Mouse (Mus musculus): ENCODE data around the gene Bcl2l15.

Bcl2l15 gene

GRCm38 (mm10) chr3:103874329-103874728 is 41.9 kb downstream of the Bcl2l15 start:
- DNase-seq: no peak

- DNase-seq: no peak
These were observed 53.5 kb downstream of the Bcl2l15 start for GRCm38 (mm10) chr3:103885946-103886345.

- no peak for DNase-seq
These were observed 55.2 kb downstream of the Bcl2l15 start for GRCm38 (mm10) chr3:103887581-103887980.

- no peak for DNase-seq
These were observed 61.0 kb downstream of the Bcl2l15 start for GRCm38 (mm10) chr3:103893374-103893773.
